Mouse (Mus musculus) left cerebral cortex, postnatal 4 days (tissue): Measurements from ENCODE around the gene Catsperd. TPM values are rescaled to one million over a fixed set of nuclear protein-coding genes. Genes with fewer than 3 reads are reported as not detected.

Experiments used
- DNase-seq: peaks from one replicate; pipeline ENCODE4 v3.0.0-alpha.2; 2022
- intact Hi-C: fragments of 180-260 bp; cut with DNase I; formaldehyde crosslinking; loops from one replicate; pipeline ENCODE4 v1.15.1; 2025
- total RNA-seq, 2 experiments: library from RNA; stranded (reverse); gene quantifications; 2 replicates each; pipeline ENCODE4 v1.2.3; 2021

Catsperd gene
- total RNA-seq, 2 experiments from 2014 or later = 1.3 to 2.2 TPM

DNA sequence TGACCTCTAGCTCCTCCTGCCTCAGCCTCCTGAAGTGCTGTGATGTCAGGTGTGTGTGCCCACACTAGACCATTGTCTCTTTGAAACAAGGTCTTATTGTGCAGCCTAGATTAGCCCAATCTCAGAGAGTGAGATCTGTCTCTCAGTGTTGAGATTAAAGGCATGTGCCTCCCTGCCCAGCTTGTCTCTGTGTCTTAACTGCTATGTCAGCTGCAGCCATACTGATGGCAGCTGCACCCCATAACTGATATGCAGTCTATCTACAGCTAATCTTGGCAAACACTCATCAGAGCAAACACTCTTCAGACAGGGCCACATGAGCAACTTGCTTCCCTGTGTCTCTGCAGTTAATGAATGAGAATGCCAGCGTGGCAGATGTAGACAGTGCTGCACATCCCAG is 78.6 kb downstream of the Catsperd start:
- no peak for DNase-seq
- intact Hi-C loops = no loop called here

DNA sequence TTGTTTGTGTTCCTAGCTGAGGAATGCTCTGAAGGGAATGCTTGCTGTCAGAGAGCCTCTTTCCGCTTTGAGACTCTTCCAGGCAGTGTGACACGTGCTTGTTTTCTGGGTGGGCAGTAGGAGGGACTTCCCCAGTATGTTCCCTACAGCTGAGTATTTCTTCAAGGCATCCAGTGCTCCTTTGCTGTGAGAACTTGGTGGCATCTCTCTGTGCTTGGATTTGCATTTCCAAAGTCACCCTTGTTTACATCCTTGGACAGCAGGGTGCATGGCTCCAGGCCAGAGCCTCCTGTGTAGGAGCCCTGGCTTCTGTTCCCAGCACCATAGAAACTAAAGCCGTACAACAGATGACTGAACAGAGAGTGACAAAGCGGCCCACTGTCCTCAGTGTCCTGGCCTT is 80.7 kb downstream of the Catsperd start:
- intact Hi-C loops = no loop called here
- no peak for DNase-seq

DNA sequence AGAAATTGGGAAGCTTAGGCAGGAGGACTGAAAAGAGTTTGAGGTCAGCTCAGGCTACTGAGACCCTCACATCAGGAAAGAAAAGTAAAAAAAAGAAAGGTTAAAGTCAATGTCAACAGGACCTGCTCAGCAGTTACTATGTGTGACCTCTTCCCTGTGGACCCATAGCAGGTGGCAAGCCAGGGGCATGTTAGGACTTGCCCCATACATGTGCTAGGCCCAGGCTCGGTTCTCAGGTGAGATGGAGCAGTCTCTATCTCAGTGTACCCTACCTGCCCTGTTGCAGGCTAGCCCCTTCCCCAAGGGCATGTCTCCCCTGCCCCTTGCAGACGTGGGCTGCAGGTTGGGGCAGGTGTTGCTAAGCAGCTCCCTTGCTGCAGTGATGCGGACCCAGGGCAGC is 81.8 kb downstream of the Catsperd start:
- intact Hi-C loops = no loop called here
- no peak for DNase-seq

Other genes with a start within 250 kb of the Catsperd start
- 100 to 1,000 TPM; 821 to 872 TPM for gene Ptprs, start 151.7 kb upstream of the Catsperd start, total RNA-seq
- not detected for gene Znrf4, start 115.7 kb upstream of the Catsperd start, total RNA-seq
- 1 to 10 TPM; 1.9 to 2.2 TPM for gene Gm20219, start 73.8 kb upstream of the Catsperd start, total RNA-seq
- 100 to 1,000 TPM; 105 to 107 TPM for gene Safb2, start 43.6 kb upstream of the Catsperd start, total RNA-seq
- gene Safb, start 43.3 kb upstream of the Catsperd start, total RNA-seq = 100 to 1,000 TPM; 173 to 188 TPM
- 100 to 1,000 TPM; 119 to 135 TPM for gene 2410015M20Rik, start 18.4 kb upstream of the Catsperd start, total RNA-seq
- 100 to 1,000 TPM; 563 to 595 TPM for gene Rpl36, start 14.7 kb upstream of the Catsperd start, total RNA-seq
- gene Lonp1, start 1.3 kb upstream of the Catsperd start, total RNA-seq = 10 to 100 TPM; 61.5 to 63.4 TPM
- 100 to 1,000 TPM; 102 to 112 TPM for gene Ranbp3, start 45.2 kb downstream of the Catsperd start, total RNA-seq
- gene Ndufa11, start 89.6 kb downstream of the Catsperd start, total RNA-seq = 100 to 1,000 TPM; 187 to 194 TPM
- 10 to 100 TPM; 10.8 to 12.6 TPM for gene Vmac, start 89.9 kb downstream of the Catsperd start, total RNA-seq
- gene Nrtn, start 129.4 kb downstream of the Catsperd start, total RNA-seq = 1 to 10 TPM; 1.2 to 1.3 TPM
- gene Dus3l, start 136.6 kb downstream of the Catsperd start, total RNA-seq = 10 to 100 TPM; 80.0 to 90.4 TPM
- gene Prr22, start 142.1 kb downstream of the Catsperd start, total RNA-seq = 1 to 10 TPM; 1.2 TPM
- gene Rfx2, start 202.9 kb downstream of the Catsperd start, total RNA-seq = 1 to 10 TPM; 2.4 to 3.4 TPM
- not detected for gene Acsbg2, start 246.3 kb downstream of the Catsperd start, total RNA-seq
- gene 1700061G19Rik, start 247.3 kb downstream of the Catsperd start, total RNA-seq = under 1 TPM; 0.16 to 0.56 TPM